Mouse (Mus musculus) forebrain, embryonic 11.5 days (tissue): ENCODE measurements around the gene Asb1. TPM values are rescaled to one million over a fixed set of nuclear protein-coding genes. Genes with fewer than 3 reads are reported as not detected.

Experiments used
- ATAC-seq: fragments of 200-750 bp; cut with Nextera tagmentation; replicated peaks from 2 replicates; pipeline ENCODE4 v1.8.0; 2017; ENCODE audit warnings: moderate TSS enrichment; ENCODE audit not compliant: low FRiP score
- DNase-seq: peaks from one replicate; pipeline ENCODE4 v3.0.0-alpha.2; 2017; ENCODE audit warnings: low spot score
- H3K27ac ChIP-seq: fragments of 300-500 bp; sonication (generic); 2 replicates; pipeline ENCODE4 v1.5.1; 2014; ENCODE audit warnings: low read depth, low read length
- H3K27me3 ChIP-seq: fragments of 300-500 bp; sonication (generic); 2 replicates; pipeline ENCODE4 v1.6.1; 2014; ENCODE audit warnings: mild to moderate bottlenecking, low read length, mixed read lengths; ENCODE audit not compliant: control insufficient read depth, insufficient read depth
- H3K36me3 ChIP-seq: fragments of 300-500 bp; sonication (generic); 2 replicates; pipeline ENCODE4 v1.6.1; 2014; ENCODE audit warnings: mild to moderate bottlenecking, low read length, moderate library complexity, mixed read lengths; ENCODE audit not compliant: control insufficient read depth, insufficient read depth
- H3K4me1 ChIP-seq: fragments of 300-500 bp; sonication (generic); replicated peaks from 2 replicates; pipeline ENCODE4 v1.6.1; 2014; ENCODE audit warnings: low read length, mixed read lengths; ENCODE audit not compliant: control insufficient read depth, insufficient read depth
- H3K4me2 ChIP-seq: fragments of 300-500 bp; sonication (generic); 2 replicates; pipeline ENCODE4 v1.6.1; 2014; ENCODE audit warnings: low read depth, mild to moderate bottlenecking, low read length, moderate library complexity, mixed read lengths; ENCODE audit not compliant: severe bottlenecking
- H3K4me3 ChIP-seq: fragments of 300-500 bp; sonication (generic); 2 replicates; pipeline ENCODE4 v1.5.1; 2014; ENCODE audit warnings: low read depth, low read length
- H3K9ac ChIP-seq: fragments of 300-500 bp; sonication (generic); 2 replicates; pipeline ENCODE4 v1.6.1; 2014; ENCODE audit warnings: low read length
- H3K9me3 ChIP-seq: fragments of 300-500 bp; sonication (generic); 2 replicates; pipeline ENCODE4 v1.6.1; 2016; ENCODE audit warnings: low read length, mixed read lengths; ENCODE audit not compliant: control insufficient read depth
- WGBS: fragments of 180-500 bp; shearing (Covaris S2); extraction: QIAGEN DNeasy Blood & Tissue Kit; methylation state at CpG from one replicate; pipeline ENCODE4 v1.1.7; 2014; 5-methylcytosine and 5-hydroxymethylcytosine counted together
- polyA plus RNA-seq: library from polyadenylated mRNA; unstranded; fragments of >200 nt; fragmentation: Nextera tagmentation; extraction: Ambion mirVana; gene quantifications from 2 replicates; pipeline ENCODE4 v1.2.1, GENCODE M21; 2014

The Asb1 gene
- polyA plus RNA-seq, 1 experiment from 2014 or later: 12.7 TPM

DNA sequence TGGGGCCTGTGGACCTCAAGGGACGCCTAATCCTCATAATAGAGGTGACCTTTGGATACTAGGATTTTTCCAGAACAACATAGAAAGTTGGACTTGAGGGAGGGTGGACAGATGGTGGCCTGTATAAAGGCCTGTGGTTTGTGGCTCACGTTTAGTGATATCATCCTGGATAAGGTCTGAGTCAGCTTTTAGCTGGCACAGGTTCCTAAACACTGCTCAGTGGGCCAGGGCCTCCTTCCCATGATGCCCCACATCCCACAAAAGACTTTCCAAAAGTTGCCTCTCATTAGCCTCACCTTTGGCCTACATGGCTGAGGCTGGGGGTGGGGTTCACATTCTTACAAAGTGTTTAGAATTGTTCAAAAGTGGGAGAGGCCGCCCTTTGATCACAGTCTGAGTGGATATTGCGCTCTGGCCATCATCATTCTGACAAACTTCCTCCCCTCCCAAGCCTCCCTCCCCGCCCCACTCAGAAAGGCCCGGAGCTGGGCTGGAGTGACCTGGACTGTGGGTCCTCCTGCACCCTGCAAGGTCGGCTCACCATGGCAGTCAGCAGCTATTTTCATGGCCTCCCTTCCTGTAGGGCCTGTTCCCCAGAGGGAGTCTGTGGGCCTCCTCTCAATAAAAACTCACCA, 37.7 kb downstream of the Asb1 start:
- Histone ChIP-seq H3K9ac (no peak overlapping the region), H3K4me1 (no peaks in the 10 kb centered on the region), H3K27ac (no peak overlapping the region), H3K4me3 (no peak overlapping the region), H3K9me3 (no peaks in the 10 kb centered on the region), H3K36me3 (no peaks in the 10 kb centered on the region), H3K4me2 (no peak overlapping the region), H3K27me3 (no peaks in the 10 kb centered on the region)
- DNase-seq (no peak), ATAC-seq (no peak)
- WGBS: 72% methylated on average over 7 of the region's 7 CpGs

DNA sequence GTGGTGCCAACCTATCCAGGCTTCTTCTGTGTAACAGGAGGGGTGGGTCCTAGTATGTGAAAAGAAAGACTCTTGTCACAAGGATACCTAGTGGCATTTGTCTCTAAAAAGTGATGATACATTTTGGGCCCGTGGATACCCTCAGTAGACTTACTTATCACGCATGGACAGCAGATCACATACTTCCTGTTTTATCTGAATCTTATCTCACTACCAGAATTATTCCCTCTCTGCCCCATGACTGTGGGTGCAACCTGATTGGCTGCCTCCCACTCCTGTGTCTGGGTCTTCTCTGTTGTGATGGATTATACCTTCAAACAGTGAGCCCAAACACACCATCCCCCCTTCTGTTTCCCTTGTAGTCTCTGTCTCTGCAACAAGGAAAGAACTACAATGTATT, 40.2 kb downstream of the Asb1 start:
- no peaks in the 10 kb centered on the region for H3K36me3 ChIP-seq
- 83% methylated on average over 2 of the region's 2 CpGs for WGBS
- H3K4me3 ChIP-seq: no peak overlapping the region
- H3K27me3 ChIP-seq: no peaks in the 10 kb centered on the region
- H3K4me1 ChIP-seq: no peaks in the 10 kb centered on the region
- H3K9me3 ChIP-seq: no peaks in the 10 kb centered on the region
- DNase-seq (no peak), ATAC-seq (no peak)
- no peak overlapping the region for H3K4me2 ChIP-seq
- H3K27ac ChIP-seq: no peak overlapping the region
- H3K9ac ChIP-seq: no peak overlapping the region

DNA sequence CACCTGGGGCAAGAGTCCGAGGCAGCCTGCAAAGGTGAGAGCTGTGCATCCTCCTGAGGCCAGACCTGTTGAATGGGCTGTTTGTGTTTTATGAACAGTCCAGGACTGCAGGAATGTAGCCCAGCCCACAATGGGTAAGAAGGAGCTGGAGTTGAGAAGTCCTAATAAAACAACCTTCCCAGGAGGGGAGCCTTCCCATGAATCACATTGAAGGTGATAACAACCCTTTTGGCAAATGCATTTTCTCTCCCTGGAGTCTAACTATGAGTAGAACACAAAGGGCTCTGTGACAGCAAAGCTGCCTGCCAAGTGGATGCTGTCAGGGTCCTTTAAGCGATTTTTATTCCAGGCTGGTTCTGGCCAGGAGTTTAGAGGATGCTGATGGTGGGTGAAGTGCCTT, 40.9 kb downstream of the Asb1 start:
- Histone ChIP-seq H3K36me3 (no peaks in the 10 kb centered on the region), H3K4me2 (no peak overlapping the region), H3K9me3 (no peaks in the 10 kb centered on the region), H3K4me1 (no peaks in the 10 kb centered on the region), H3K4me3 (no peak overlapping the region), H3K27ac (no peak overlapping the region), H3K27me3 (no peaks in the 10 kb centered on the region), H3K9ac (no peak overlapping the region)
- ATAC-seq (no peak), DNase-seq (no peak)
- WGBS: 71% methylated on average over 2 of the region's 2 CpGs

DNA sequence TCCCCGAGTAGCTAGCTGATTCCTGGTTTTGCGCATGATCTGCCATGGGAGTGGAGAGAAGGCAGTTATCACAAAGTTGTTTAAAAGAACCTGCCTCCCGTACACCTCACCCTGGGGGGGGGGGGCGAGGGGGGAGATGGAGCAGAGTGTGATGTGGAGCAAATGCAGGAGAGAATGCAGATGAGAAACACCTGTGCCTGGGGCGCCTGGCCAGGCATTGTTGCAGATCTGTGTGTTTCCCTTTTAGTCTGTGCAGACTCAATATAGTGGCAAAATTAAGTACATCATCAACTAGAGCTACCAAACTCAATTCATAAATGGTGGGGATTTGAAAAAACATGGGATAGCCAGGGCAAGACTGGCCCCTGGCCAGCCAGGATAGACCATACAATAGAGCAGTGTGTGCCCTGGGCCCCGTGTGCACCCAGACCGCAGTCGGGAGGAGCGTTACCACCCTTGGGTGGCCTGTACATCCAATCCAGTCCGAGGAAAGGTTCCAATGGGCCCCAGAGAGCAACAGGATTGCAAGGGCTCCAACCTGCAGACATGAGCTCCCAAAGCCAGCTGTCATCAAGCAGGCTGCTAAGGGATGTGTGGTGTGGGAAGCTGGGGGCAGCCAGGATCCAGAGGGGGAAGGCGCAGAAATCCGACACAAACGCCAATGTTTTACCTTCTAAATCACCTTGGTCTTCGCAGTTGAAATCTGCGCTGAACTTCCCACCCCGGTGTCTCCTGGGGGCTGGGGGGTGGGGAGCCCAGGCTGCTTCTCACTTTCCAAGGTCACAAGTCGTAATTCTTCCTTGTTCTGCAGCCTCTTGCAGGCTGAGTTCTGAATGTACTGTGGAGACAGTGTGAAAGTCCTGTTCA, 44.9 kb downstream of the Asb1 start:
- Histone ChIP-seq H3K4me1 (no peaks in the 10 kb centered on the region), H3K9me3 (no peaks in the 10 kb centered on the region), H3K27me3 (no peaks in the 10 kb centered on the region), H3K4me3 (no peak overlapping the region), H3K36me3 (no peaks in the 10 kb centered on the region), H3K9ac (no peak overlapping the region), H3K4me2 (no peak overlapping the region), H3K27ac (no peak overlapping the region)
- WGBS: 86% methylated on average over 17 of the region's 17 CpGs
- no peak for ATAC-seq
- no peak for DNase-seq

DNA sequence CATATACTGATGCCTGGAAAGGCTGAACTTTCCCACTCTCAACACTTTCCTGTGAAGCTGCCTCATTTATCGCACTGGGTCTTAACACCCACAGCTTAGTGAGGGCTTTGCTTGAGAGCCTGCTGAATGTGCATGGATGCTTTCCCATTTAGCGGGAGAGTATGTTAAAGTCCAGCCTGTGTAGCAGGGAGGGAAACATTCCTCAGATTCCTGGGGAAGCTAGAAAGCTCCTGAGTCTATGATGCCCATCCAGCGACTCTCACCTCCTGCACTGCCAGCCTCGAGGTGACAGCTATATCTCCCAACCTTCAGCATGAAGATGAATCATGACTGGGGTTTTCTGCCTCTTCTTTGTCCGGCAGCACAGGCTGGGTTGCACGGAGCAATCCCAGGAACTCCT, 49.4 kb downstream of the Asb1 start:
- ATAC-seq (no peak), DNase-seq (no peak)
- H3K36me3 ChIP-seq: no peaks in the 10 kb centered on the region
- H3K4me1 ChIP-seq: no peaks in the 10 kb centered on the region
- 73% methylated on average over 6 of the region's 6 CpGs for WGBS
- no peak overlapping the region for H3K27ac ChIP-seq
- no peaks in the 10 kb centered on the region for H3K9me3 ChIP-seq
- no peak overlapping the region for H3K9ac ChIP-seq
- no peak overlapping the region for H3K4me3 ChIP-seq
- H3K27me3 ChIP-seq: no peaks in the 10 kb centered on the region
- no peak overlapping the region for H3K4me2 ChIP-seq

DNA sequence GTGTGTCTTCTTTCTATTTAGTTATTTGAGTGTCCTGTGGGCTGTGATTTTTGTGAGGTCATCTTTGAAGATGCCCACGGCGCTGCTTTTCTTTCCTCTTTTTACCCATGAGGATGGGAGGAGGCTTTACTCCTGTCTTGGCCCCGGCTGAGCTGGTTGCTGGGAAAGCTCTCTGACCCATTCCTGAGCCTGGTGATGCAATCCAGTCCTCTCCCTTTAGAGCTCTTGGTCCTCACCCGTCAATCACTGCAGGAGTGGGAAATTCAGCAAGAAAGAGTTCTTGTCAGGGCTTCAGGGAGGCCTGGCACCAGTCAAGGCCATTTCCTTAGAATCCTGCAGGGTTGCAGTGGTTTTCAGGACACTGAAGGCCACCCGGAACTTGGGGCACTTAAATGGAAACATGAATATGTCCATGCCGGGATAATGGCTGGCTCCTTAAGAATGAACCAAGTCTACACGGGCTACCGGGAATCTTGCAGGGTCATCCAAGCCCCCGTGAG, 55.2 kb downstream of the Asb1 start:
- 82% methylated on average over 9 of the region's 9 CpGs for WGBS
- H3K4me2 ChIP-seq: no peak overlapping the region
- ATAC-seq: no peak

DNA sequence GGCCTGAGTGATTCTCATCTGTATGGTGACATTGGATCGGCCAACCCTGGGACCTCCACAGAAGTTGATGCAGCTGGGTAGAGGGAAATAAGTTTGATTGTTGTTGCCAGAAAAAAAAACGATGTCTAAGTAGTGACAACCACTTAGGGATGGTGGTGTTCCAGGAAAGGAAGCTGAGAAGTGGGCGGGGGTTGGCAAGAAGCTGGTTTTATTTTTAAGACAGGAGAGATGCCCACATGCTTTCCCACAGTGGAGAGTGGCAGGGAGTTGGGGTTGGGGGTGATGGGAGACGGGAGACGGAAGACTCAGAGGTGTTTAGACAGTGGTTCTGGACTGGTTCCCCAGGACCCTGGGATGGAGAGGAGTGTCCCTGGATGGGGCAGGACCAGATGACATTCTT, 57.3 kb downstream of the Asb1 start:
- Histone ChIP-seq H3K4me3 (no peak overlapping the region), H3K36me3 (no peaks in the 10 kb centered on the region), H3K4me2 (no peak overlapping the region), H3K9me3 (no peaks in the 10 kb centered on the region), H3K27ac (no peak overlapping the region), H3K9ac (no peak overlapping the region), H3K4me1 (peaks cover 10% of the 10 kb centered on the region; the same call in 1 of the 2 replicates), H3K27me3 (no peaks in the 10 kb centered on the region)
- 86% methylated on average over 5 of the region's 5 CpGs for WGBS
- no peak for ATAC-seq
- no peak for DNase-seq

More for the DNA sequence above, 55.2 kb downstream of the Asb1 start:
- Histone ChIP-seq H3K27me3 (no peaks in the 10 kb centered on the region), H3K9me3 (no peaks in the 10 kb centered on the region), H3K27ac (no peak overlapping the region), H3K4me3 (no peak overlapping the region), H3K36me3 (no peaks in the 10 kb centered on the region), H3K9ac (no peak overlapping the region), H3K4me1 (peaks cover 2% of the 10 kb centered on the region; the same call in 1 of the 2 replicates)
- no peak for DNase-seq

DNA sequence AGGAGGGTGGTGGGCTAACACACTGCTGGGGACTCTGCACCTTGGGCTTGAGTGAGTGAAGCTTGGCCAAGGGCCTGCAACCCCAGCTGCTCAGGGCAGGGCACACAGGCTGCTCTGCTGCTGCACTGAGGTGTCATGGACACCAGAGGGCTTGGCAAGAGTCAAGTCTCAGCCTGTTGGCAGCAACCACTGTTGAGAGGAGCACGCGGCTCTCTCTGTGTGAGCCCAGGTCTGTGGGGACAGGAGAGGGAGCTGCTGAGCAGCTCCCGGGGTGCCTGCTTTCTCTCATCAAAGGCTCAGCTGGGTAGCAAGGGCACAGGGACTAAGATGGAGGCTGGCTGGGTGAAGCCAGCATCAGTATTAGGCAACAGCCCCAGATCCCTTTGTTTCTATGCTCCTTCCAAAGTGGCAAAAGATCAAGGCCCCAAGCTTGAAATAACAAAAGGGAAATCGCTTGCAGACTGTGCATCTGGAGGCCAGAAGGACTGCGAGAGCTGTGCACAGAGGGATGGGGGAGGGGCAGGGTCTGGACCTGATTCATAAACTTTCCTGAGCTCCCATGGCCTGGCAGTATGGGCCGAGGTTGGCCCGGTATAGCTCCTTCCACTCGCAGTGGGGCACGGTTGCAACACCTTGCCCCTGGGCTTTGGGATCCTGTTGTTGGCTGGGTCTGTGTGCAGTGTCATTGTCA, 60.5 kb downstream of the Asb1 start:
- H3K4me2 ChIP-seq: no peak overlapping the region
- no peak overlapping the region for H3K27ac ChIP-seq
- H3K9ac ChIP-seq: peak overlapping the region; percentile 16; the same call in 1 of the 2 replicates
- DNase-seq (peak; percentile 72), ATAC-seq (peak; percentile 66)
- H3K4me1 ChIP-seq: peaks cover 10% of the 10 kb centered on the region; the same call in 1 of the 2 replicates
- WGBS: 19% methylated on average over 9 of the region's 9 CpGs
- H3K4me3 ChIP-seq: no peak overlapping the region
- no peaks in the 10 kb centered on the region for H3K9me3 ChIP-seq
- no peaks in the 10 kb centered on the region for H3K36me3 ChIP-seq
- no peaks in the 10 kb centered on the region for H3K27me3 ChIP-seq
